Mouse (Mus musculus): Measurements from ENCODE around the gene Gm13757. TPM values are rescaled to one million over a fixed set of nuclear protein-coding genes. Genes with fewer than 3 reads are reported as not detected.

Gene Gm13757
- total and polyA plus RNA-seq, 2 experiments, result not detected

GRCm38 (mm10) chr2:88406353-88406752, 42.6 kb downstream of the Gm13757 start, which contains the start of gene Olfr1179:
Olfr1179 (minus strand) TSS chr2:88406453.
- H3K79me2 ChIP-seq (ENCODE audit: control insufficient read depth, insufficient read depth, low read length), result no peaks in the 10 kb centered on the region
- no peak for TF ChIP-seq POLR2A (IDR thresholded peaks at IDR 0.05; ENCODE audit: extremely low read depth, insufficient read depth, low read length)
- TF ChIP-seq CTCF (IDR thresholded peaks at IDR 0.05; ENCODE audit: low read depth, low read length), result no peak
- H3K27ac ChIP-seq (replicated peaks; ENCODE audit: insufficient read depth, low read depth, low read length), result no peak within 1 kb of the TSS
- no peak within 1 kb of the TSS for H3K9ac ChIP-seq (ENCODE audit: low read depth, low read length)
- no peak within 1 kb of the TSS for H3K4me3 ChIP-seq (ENCODE audit: insufficient read depth, low read depth, low read length)
- H3K27me3 ChIP-seq (ENCODE audit: control insufficient read depth, insufficient read depth, low read length), result no peaks in the 10 kb centered on the region
- WGBS, result 70% methylated on average over 3 of the region's 3 CpGs
- no peak for DNase-seq (ENCODE audit: extremely low read depth, low read depth, low spot score)
- H3K36me3 ChIP-seq (ENCODE audit: control insufficient read depth, insufficient read depth, low read length), result no peaks in the 10 kb centered on the region
- H3K4me1 ChIP-seq (ENCODE audit: control insufficient read depth, insufficient read depth, low read length), result no peaks in the 10 kb centered on the region

Other genes starting within 250 kb of the Gm13757 start
- gene Olfr1170, start 220.8 kb downstream of the Gm13757 start, total RNA-seq (2014; rRNA removed), result not detected in 2 replicates
- not detected in 2 replicates for gene Olfr1170, start 220.8 kb downstream of the Gm13757 start, polyA plus RNA-seq (2012; rRNA removed)
- gene Olfr1173, start 169.3 kb downstream of the Gm13757 start, total RNA-seq (2014; rRNA removed), result not detected in 2 replicates
- not detected in 2 replicates for gene Olfr1173, start 169.3 kb downstream of the Gm13757 start, polyA plus RNA-seq (2012; rRNA removed)
- gene Olfr1174-ps, start 134.0 kb downstream of the Gm13757 start, total RNA-seq (2014; rRNA removed), result not detected in 2 replicates
- gene Olfr1174-ps, start 134.0 kb downstream of the Gm13757 start, polyA plus RNA-seq (2012; rRNA removed), result not detected in 2 replicates
- gene Olfr1175-ps, start 121.9 kb downstream of the Gm13757 start, total RNA-seq (2014; rRNA removed), result not detected in 2 replicates
- not detected in 2 replicates for gene Olfr1175-ps, start 121.9 kb downstream of the Gm13757 start, polyA plus RNA-seq (2012; rRNA removed)
- gene Olfr1176, start 112.4 kb downstream of the Gm13757 start, total RNA-seq (2014; rRNA removed), result not detected in 2 replicates
- not detected in 2 replicates for gene Olfr1176, start 112.4 kb downstream of the Gm13757 start, polyA plus RNA-seq (2012; rRNA removed)
- not detected in 2 replicates for gene Olfr1177-ps, start 102.6 kb downstream of the Gm13757 start, total RNA-seq (2014; rRNA removed)
- not detected in 2 replicates for gene Olfr1177-ps, start 102.6 kb downstream of the Gm13757 start, polyA plus RNA-seq (2012; rRNA removed)
- gene Olfr1178, start 62.1 kb downstream of the Gm13757 start, total RNA-seq (2014; rRNA removed), result not detected in 2 replicates
- gene Olfr1178, start 62.1 kb downstream of the Gm13757 start, polyA plus RNA-seq (2012; rRNA removed), result not detected in 2 replicates
- not detected in 2 replicates for gene Olfr1179, start 42.7 kb downstream of the Gm13757 start, total RNA-seq (2014; rRNA removed)
- gene Olfr1179, start 42.7 kb downstream of the Gm13757 start, polyA plus RNA-seq (2012; rRNA removed), result not detected in 2 replicates
- not detected in 2 replicates for gene Olfr1180, start 30.0 kb downstream of the Gm13757 start, total RNA-seq (2014; rRNA removed)
- not detected in 2 replicates for gene Olfr1180, start 30.0 kb downstream of the Gm13757 start, polyA plus RNA-seq (2012; rRNA removed)
- gene Olfr1181, start 23.0 kb downstream of the Gm13757 start, total RNA-seq (2014; rRNA removed), result not detected in 2 replicates
- gene Olfr1181, start 23.0 kb downstream of the Gm13757 start, polyA plus RNA-seq (2012; rRNA removed), result not detected in 2 replicates
- not detected in 2 replicates for gene Olfr1183, start 5.7 kb upstream of the Gm13757 start, total RNA-seq (2014; rRNA removed)
- gene Olfr1183, start 5.7 kb upstream of the Gm13757 start, polyA plus RNA-seq (2012; rRNA removed), result not detected in 2 replicates
- not detected in 2 replicates for gene Olfr1184, start 34.5 kb upstream of the Gm13757 start, total RNA-seq (2014; rRNA removed)
- gene Olfr1184, start 34.5 kb upstream of the Gm13757 start, polyA plus RNA-seq (2012; rRNA removed), result not detected in 2 replicates
- not detected in 2 replicates for gene Olfr1185-ps1, start 44.2 kb upstream of the Gm13757 start, total RNA-seq (2014; rRNA removed)
- gene Olfr1185-ps1, start 44.2 kb upstream of the Gm13757 start, polyA plus RNA-seq (2012; rRNA removed), result not detected in 2 replicates
- not detected in 2 replicates for gene Olfr1186, start 69.4 kb upstream of the Gm13757 start, total RNA-seq (2014; rRNA removed)
- not detected in 2 replicates for gene Olfr1186, start 69.4 kb upstream of the Gm13757 start, polyA plus RNA-seq (2012; rRNA removed)
- gene Olfr1188, start 107.8 kb upstream of the Gm13757 start, total RNA-seq (2014; rRNA removed), result not detected in 2 replicates
- not detected in 2 replicates for gene Olfr1188, start 107.8 kb upstream of the Gm13757 start, polyA plus RNA-seq (2012; rRNA removed)
- gene Olfr1189, start 137.3 kb upstream of the Gm13757 start, total RNA-seq (2014; rRNA removed), result not detected in 2 replicates
- gene Olfr1189, start 137.3 kb upstream of the Gm13757 start, polyA plus RNA-seq (2012; rRNA removed), result not detected in 2 replicates
- gene Olfr1191-ps1, start 191.4 kb upstream of the Gm13757 start, total RNA-seq (2014; rRNA removed), result not detected in 2 replicates
- not detected in 2 replicates for gene Olfr1191-ps1, start 191.4 kb upstream of the Gm13757 start, polyA plus RNA-seq (2012; rRNA removed)
- gene Olfr1192-ps1, start 199.4 kb upstream of the Gm13757 start, total RNA-seq (2014; rRNA removed), result not detected in 2 replicates
- not detected in 2 replicates for gene Olfr1192-ps1, start 199.4 kb upstream of the Gm13757 start, polyA plus RNA-seq (2012; rRNA removed)
- not detected in 2 replicates for gene Olfr1193, start 226.5 kb upstream of the Gm13757 start, total RNA-seq (2014; rRNA removed)
- gene Olfr1193, start 226.5 kb upstream of the Gm13757 start, polyA plus RNA-seq (2012; rRNA removed), result not detected in 2 replicates
- not detected in 2 replicates for gene Olfr1195, start 240.1 kb upstream of the Gm13757 start, total RNA-seq (2014; rRNA removed)
- gene Olfr1195, start 240.1 kb upstream of the Gm13757 start, polyA plus RNA-seq (2012; rRNA removed), result not detected in 2 replicates

All from liver, adult 2 months (tissue).